Mouse (Mus musculus): ENCODE results near the gene Farsb. TPM values are rescaled to one million over a fixed set of nuclear protein-coding genes. Genes with fewer than 3 reads are reported as not detected.

The Farsb gene
- total and polyA plus RNA-seq, 3 experiments = 114 to 205 (median 180) TPM

- peaks cover 14% of the 10 kb centered on the region for H3K79me2 ChIP-seq (replicated peaks; ENCODE audit: control insufficient read depth, extremely low read depth, insufficient read depth, poor library complexity, severe bottlenecking)
- TF ChIP-seq EP300 (IDR thresholded peaks at IDR 0.05; ENCODE audit: low read length) (no peak), SIN3A (IDR thresholded peaks at IDR 0.05; ENCODE audit: low read length) (no peak), MYC (IDR thresholded peaks at IDR 0.05; ENCODE audit: low read depth, low read length) (no peak), IRF4 (IDR thresholded peaks at IDR 0.05; ENCODE audit: low read depth, low read length) (no peak), PAX5 (IDR thresholded peaks at IDR 0.05; ENCODE audit: low read length) (no peak), CTCF (conservative IDR thresholded peaks at IDR 0.05 in 1 of 2, IDR thresholded peaks at IDR 0.05 in 1 of 2; ENCODE audit: low read depth in 2 of 2, low read length in 2 of 2) (no peak), MXI1 (IDR thresholded peaks at IDR 0.05; ENCODE audit: low read depth, low read length) (no peak), NRF1 (IDR thresholded peaks at IDR 0.05; ENCODE audit: low read depth, low read length) (no peak)
- in situ Hi-C loops (cut with MboI; ENCODE audit: low pct_ligation_motif_present, low pct_unique_long_range_greater_than_20kb, low sequenced_read_pairs) = no loop called here
- DNase-seq (ENCODE audit: extremely low read depth) = no peak
- no peak overlapping the region for H3K9ac ChIP-seq (ENCODE audit: insufficient read depth, low read depth)
- H3K4me1 ChIP-seq (ENCODE audit: control insufficient read depth in 1 of 2, insufficient read depth in 2 of 2) = peaks cover 3 to 24% of the 10 kb centered on the region in 2 experiments
- no peaks in the 10 kb centered on the region for H3K27me3 ChIP-seq (replicated peaks)
- H3K4me2 ChIP-seq (ENCODE audit: insufficient read depth, low read depth, poor library complexity, severe bottlenecking) = no peak overlapping the region
- dilution Hi-C loops (cut with MboI; ENCODE audit: extremely low pct_ligation_motif_present, extremely low pct_unique_long_range_greater_than_20kb, low sequenced_read_pairs) = no loop called here
- H3K36me3 ChIP-seq (replicated peaks in 1 of 2; ENCODE audit: control insufficient read depth in 1 of 2, insufficient read depth in 1 of 2, low read length in 1 of 2) = peaks cover 56 to 84% of the 10 kb centered on the region in 2 experiments
- no peaks in the 10 kb centered on the region for H3K9me3 ChIP-seq (replicated peaks; ENCODE audit: low read length)
- no peak overlapping the region for H3K27ac ChIP-seq (ENCODE audit: insufficient read depth, low read depth)
- no peak overlapping the region for H3K4me3 ChIP-seq (replicated peaks in 1 of 3; ENCODE audit: low read depth in 2 of 3, low read length in 2 of 3, poor library complexity in 1 of 3)
These were observed 45.6 kb downstream of the Farsb start for GRCm38 (mm10) chr1:78443056-78443455.

- dilution Hi-C loops (cut with MboI; ENCODE audit: extremely low pct_ligation_motif_present, extremely low pct_unique_long_range_greater_than_20kb, low sequenced_read_pairs) = no loop called here
- DNase-seq (ENCODE audit: extremely low read depth) = no peak
- peaks cover 40 to 76% of the 10 kb centered on the region in 2 experiments for H3K36me3 ChIP-seq (replicated peaks in 1 of 2; ENCODE audit: control insufficient read depth in 1 of 2, insufficient read depth in 1 of 2, low read length in 1 of 2)
These were observed 48.0 kb downstream of the Farsb start for GRCm38 (mm10) chr1:78440716-78441115.

GRCm38 (mm10) chr1:78437150-78437549, 51.5 kb downstream of the Farsb start:
- H3K9ac ChIP-seq (ENCODE audit: insufficient read depth, low read depth) = no peak overlapping the region
- no peak overlapping the region for H3K4me2 ChIP-seq (ENCODE audit: insufficient read depth, low read depth, poor library complexity, severe bottlenecking)
- H3K4me3 ChIP-seq (replicated peaks in 1 of 3; ENCODE audit: low read depth in 2 of 3, low read length in 2 of 3, poor library complexity in 1 of 3) = no peak overlapping the region
- H3K36me3 ChIP-seq (replicated peaks in 1 of 2; ENCODE audit: control insufficient read depth in 1 of 2, insufficient read depth in 1 of 2, low read length in 1 of 2) = peaks cover 25 to 56% of the 10 kb centered on the region in 2 experiments
- in situ Hi-C loops (cut with MboI; ENCODE audit: low pct_ligation_motif_present, low pct_unique_long_range_greater_than_20kb, low sequenced_read_pairs) (no loop called here), dilution Hi-C loops (cut with MboI; ENCODE audit: extremely low pct_ligation_motif_present, extremely low pct_unique_long_range_greater_than_20kb, low sequenced_read_pairs) (no loop called here)
- peaks cover 30% of the 10 kb centered on the region for H3K79me2 ChIP-seq (replicated peaks; ENCODE audit: control insufficient read depth, extremely low read depth, insufficient read depth, poor library complexity, severe bottlenecking)
- H3K27me3 ChIP-seq (replicated peaks) = no peaks in the 10 kb centered on the region
- H3K27ac ChIP-seq (ENCODE audit: insufficient read depth, low read depth) = no peak overlapping the region
- no peak for DNase-seq (ENCODE audit: extremely low read depth)
- peaks cover 7 to 51% of the 10 kb centered on the region in 2 experiments for H3K4me1 ChIP-seq (ENCODE audit: control insufficient read depth in 1 of 2, insufficient read depth in 2 of 2)
- no peaks in the 10 kb centered on the region for H3K9me3 ChIP-seq (replicated peaks; ENCODE audit: low read length)
- TF ChIP-seq POLR2AphosphoS2 (IDR thresholded peaks at IDR 0.05; ENCODE audit: low read depth, low read length) = no peak
- TF ChIP-seq NRF1 (IDR thresholded peaks at IDR 0.05; ENCODE audit: low read depth, low read length) = no peak

More at GRCm38 (mm10) chr1:78440716-78441115, 48.0 kb downstream of the Farsb start:
- Histone ChIP-seq H3K9ac (ENCODE audit: insufficient read depth, low read depth) (no peak overlapping the region), H3K4me1 (ENCODE audit: control insufficient read depth in 1 of 2, insufficient read depth in 2 of 2) (peaks cover 5 to 35% of the 10 kb centered on the region in 2 experiments), H3K79me2 (replicated peaks; ENCODE audit: control insufficient read depth, extremely low read depth, insufficient read depth, poor library complexity, severe bottlenecking) (peaks cover 23% of the 10 kb centered on the region), H3K9me3 (replicated peaks; ENCODE audit: low read length) (no peaks in the 10 kb centered on the region), H3K4me2 (ENCODE audit: insufficient read depth, low read depth, poor library complexity, severe bottlenecking) (no peak overlapping the region), H3K27ac (ENCODE audit: insufficient read depth, low read depth) (no peak overlapping the region), H3K4me3 (replicated peaks in 1 of 3; ENCODE audit: low read depth in 2 of 3, low read length in 2 of 3, poor library complexity in 1 of 3) (no peak overlapping the region), H3K27me3 (replicated peaks) (no peaks in the 10 kb centered on the region)
- TF ChIP-seq CHD1 (IDR thresholded peaks at IDR 0.05; ENCODE audit: low read depth, low read length) = no peak
- no peak for TF ChIP-seq MXI1 (IDR thresholded peaks at IDR 0.05; ENCODE audit: low read depth, low read length)
- in situ Hi-C loops (cut with MboI; ENCODE audit: low pct_ligation_motif_present, low pct_unique_long_range_greater_than_20kb, low sequenced_read_pairs) = no loop called here
